Mouse (Mus musculus) cerebellum, postnatal 14 days (tissue): Measurements from ENCODE around the gene Amer3.
A peak's percentile ranks its signal among the peaks of the same experiment; 100 is the strongest.
"Not testable (repeated sequence)": the region's sequence is repeated elsewhere in the genome, so short reads cannot be mapped to it uniquely, and the experiment has no call there.

Experiments
- DNase-seq, 2 experiments: peaks; one replicate each; pipeline ENCODE4 v3.0.0; 2021; ENCODE audit warnings: mixed read lengths in 2 of 2

The Amer3 gene

GRCm38 (mm10) chr1:34601323-34602047 is 22.0 kb downstream of the Amer3 start:
- DNase-seq: no peak

DNA sequence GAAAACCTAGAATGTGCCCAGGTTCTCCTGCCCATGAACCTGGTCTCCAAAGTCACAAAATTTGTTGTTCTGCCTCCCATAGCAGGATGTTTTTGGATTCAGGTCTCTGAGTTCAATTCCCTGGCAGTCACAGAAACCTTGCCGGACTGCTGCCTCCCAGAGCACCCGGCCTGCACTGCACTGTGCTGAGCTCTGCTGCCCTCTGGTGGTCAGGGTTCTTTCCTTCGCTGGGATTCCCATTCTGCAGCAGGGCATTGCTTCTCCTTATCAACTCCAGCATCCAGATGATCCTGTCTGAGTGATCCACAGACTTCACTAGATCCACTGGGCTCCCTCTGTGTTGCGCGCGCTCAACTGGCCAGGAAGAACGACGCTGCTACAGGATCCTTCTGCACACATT is 22.9 kb downstream of the Amer3 start:
- DNase-seq: peak; percentile 90 to 94

DNA sequence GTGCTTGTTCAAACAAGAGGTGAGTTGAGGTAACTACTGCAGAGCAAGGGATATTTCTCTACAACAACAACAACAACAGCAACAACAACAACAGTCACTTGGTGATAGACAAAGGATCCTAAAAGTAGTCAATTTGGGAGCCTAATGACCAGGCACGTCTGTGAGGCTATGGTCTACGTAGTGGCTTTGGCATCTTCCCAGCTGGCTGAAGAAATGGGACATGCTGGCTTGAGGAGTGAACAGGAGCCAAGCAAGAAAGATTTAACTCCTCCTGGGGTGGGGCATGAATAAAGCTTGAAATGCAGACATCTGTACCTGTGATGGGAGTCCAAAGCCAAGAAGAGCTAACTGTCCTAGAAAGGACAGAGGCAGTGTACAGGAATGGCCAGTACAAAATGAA is 34.3 kb downstream of the Amer3 start:
- DNase-seq: peak in 1 of 2 experiments; percentile 56

DNA sequence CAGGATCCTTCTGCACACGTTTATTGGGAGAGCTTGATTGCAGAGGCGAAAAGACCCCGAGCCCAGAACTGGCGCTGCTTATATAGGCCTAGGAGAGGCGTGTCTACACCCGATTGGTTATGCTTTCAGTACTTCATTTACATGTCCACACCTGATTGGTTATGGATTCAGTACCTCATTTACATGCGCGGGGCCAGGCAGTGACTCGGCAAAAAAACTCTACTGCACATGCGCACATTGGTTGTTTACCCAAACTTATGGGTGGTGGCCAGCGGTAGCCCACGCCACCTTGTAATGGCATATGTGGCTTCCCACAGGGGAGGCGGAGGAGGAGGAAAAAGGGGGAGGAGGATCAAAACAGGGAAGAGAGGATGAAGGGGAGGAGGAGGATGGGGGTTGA is 40.7 kb downstream of the Amer3 start:
- not testable (repeated sequence) for DNase-seq

DNA sequence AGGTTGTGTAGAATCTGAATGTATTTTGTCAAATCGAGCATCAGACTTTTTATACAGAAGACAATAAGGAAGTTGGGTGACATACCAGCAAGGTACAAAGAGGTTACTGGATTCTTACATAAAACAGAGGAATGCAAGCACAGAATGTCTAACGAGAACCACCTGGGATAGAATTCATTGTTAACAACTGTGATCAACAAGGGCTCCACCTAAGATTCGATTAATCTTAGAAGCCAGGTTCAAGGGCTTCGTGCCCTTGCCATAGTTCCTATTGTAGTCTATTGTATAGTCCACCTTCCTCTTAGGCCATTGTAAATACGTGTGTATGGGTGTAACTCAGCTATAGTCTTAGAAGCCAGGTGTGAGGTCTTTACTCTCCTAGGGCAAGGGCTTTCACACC is 41.3 kb downstream of the Amer3 start:
- DNase-seq: not testable (repeated sequence)

DNA sequence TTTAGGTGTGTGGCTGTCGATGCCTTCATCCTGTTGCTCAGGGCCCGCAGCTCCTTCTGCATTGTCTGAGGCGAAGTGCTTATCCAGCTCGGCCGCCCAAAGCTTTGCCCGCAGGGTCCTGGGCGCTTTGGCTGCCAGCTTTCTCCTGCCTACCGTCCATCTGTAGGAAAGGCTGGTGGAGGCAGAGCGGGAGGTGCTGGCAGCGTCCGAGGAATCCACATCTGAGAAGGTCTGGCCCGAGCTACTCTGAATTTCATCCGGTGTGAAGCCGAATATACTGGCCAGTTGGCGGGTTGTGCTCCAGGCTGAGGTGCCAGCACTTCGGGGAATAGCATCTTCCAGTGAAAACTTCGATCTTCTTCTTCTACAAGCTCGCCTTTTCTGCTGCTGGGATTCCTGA is 56.3 kb downstream of the Amer3 start:
- peak; percentile 42 to 48 for DNase-seq
